Mouse (Mus musculus) CD4-positive, CD25-positive, alpha-beta regulatory T cell, adult 4 months (primary cell): ENCODE measurements around the gene Diaph3. TPM values are rescaled to one million over a fixed set of nuclear protein-coding genes. Genes with fewer than 3 reads are reported as not detected.
A peak's percentile ranks its signal among the peaks of the same experiment; 100 is the strongest.

Source experiments
- ATAC-seq: one replicate; pipeline ENCODE4 v1.8.0; 2017
- polyA plus RNA-seq, 2 experiments: library from polyadenylated mRNA; unstranded; fragments of 100-300 nt; shearing (Covaris generic); gene quantifications; one replicate each; pipeline ENCODE4 v1.2.1; 2017

Diaph3 gene
- polyA plus RNA-seq, 2 experiments from 2014 or later = 4.2 to 4.3 TPM

GRCm38 (mm10) chr14:86837642-86838041, 303.4 kb downstream of the Diaph3 start:
- no peak for ATAC-seq

GRCm38 (mm10) chr14:86834851-86835250, 306.2 kb downstream of the Diaph3 start:
- no peak for ATAC-seq

- no peak for ATAC-seq
Measured at GRCm38 (mm10) chr14:86834269-86834668, 306.8 kb downstream of the Diaph3 start.

DNA sequence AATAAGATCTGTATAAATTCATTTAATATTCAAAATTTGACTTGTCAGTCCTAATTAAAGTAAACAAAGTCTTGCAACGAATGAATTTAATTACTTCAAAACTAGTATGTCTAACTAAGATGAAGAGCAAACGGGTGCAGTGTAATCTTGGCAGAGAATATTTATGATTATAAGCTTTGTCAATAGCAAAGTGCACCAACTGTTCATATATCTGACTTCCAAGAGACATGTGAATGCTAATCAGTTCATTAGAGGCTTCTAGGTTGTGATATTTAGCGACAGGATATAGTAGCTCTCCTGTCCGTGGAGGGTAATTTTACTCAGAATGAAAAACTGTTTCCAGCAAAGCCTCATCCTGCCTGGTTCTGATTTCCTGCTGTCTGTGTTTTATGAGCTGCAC, 308.0 kb downstream of the Diaph3 start:
- ATAC-seq = no peak

GRCm38 (mm10) chr14:86816246-86816645, 324.8 kb downstream of the Diaph3 start:
- no peak for ATAC-seq

GRCm38 (mm10) chr14:86788880-86789641, 352.0 kb downstream of the Diaph3 start:
- no peak for ATAC-seq

DNA sequence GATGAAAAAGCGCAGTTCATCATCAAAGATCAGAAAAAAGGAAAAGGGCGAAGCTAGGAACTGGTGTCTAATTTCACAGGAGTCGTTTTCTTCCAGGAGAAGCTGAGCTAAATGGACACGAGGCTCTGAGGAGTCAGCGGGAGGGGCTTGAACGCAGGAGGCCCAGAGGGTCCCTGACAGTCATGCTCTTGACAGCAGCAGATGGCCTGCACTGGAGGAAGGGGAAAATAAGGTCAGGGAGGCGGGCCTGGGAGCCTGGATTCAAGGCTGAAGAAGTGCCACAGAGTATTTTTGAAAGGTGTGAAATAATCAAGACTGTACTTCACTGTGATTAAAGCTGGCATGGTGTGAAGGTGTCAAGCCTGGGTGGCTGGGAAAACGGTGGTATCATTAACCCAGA, 354.2 kb downstream of the Diaph3 start:
- no peak for ATAC-seq

DNA sequence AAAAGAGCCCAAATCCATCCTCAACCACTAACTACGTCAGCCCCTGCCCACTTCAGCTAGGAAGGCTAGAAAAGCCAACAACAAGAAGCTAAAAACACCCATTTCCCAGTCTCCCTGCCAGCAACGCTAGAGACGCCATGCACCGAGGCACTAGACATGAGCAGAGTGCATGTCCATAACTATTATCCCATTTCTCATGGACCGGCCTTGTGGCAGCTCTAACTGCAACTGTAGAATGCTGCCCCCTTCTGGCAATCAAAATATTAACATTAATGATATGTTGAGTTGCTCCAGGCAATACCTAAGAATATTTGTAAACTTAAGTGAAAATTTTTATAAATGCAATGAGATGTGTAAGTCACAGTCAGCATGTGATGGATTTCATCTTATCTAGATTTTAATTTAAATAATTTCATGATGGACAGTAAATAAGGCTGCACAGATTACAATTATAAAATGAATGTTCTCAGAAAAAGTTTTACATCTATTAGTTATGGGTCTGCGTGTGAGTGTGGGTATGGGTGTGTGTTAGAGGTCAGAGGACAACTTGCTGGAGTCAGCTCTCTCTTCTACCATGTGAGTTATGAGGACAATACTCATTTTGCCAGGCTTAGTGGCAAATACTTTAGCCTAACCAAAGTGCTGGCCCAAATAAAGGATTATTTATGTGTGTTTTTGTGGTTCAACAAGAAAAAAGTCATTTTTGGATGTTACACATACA, 359.3 kb downstream of the Diaph3 start:
- ATAC-seq = peak; percentile 88

DNA sequence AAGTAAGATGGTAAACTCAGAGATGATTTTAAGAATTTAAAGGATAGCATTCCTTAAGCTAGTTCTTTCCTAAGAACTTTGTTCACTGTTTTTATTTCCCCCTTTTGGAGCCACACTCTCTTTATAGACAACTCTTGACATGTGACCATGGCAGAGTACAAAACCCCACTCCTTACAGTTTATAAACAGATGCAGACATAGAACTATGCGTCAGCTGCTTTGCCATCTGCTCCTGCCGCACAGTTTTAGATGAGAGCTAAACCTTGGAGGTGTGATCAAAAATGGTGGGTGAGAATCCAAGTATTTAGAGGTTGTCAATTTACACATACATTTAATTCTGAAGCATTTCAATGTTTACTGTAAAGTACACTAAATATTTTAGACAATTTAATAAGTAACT, 367.7 kb downstream of the Diaph3 start:
- no peak for ATAC-seq

DNA sequence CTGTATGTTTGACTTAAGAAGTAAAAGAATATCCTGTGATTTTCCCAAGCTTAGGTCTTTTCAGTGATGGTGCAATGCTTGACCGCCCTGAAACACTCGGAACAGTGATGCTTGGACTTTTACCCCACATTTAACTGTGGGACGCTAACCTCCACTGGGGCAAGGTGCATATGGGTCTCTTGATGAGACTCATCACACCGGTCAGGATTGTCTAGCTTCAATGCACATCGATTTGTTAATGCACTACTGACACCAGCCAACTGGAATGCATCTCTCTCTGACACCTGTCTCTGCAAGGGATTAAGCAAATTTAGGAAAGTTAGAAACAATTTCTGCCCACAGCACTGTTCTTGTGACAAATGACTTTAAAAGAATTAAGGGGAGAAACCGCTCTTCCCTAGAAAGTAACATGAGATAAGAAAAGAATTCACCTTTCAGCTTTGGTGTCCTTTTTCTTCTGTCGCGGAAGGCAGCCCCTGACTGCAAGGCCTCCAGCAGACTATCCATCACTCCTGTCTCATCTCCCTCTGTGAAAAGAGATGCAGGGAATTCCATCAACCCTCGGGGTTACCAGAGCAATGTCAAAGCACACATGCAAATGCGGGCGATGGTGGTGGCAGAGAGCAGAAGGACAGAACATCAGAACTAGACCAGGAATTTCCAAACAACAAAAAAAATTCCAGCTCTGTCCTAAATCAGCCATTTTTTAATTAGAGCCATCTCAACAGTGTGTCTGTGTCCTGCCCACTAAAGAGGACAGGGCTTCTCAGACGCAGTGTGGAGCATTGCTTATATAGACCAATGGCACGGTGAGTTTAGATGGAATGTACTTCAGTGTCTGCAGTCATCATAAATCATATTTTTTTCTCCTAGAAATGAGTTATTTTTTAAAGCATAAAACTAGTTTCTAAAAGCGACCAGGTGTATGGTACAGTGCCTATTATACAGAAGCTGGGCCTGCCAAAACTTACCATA, 368.6 kb downstream of the Diaph3 start:
- no peak for ATAC-seq

GRCm38 (mm10) chr14:86764286-86764685, 376.7 kb downstream of the Diaph3 start:
- ATAC-seq = no peak

- ATAC-seq = no peak
Measured at GRCm38 (mm10) chr14:86757604-86758520, 383.2 kb downstream of the Diaph3 start.

GRCm38 (mm10) chr14:86757132-86757531, 383.9 kb downstream of the Diaph3 start:
- ATAC-seq = no peak

- no peak for ATAC-seq
Measured at GRCm38 (mm10) chr14:86750351-86750750, 390.7 kb downstream of the Diaph3 start.

- ATAC-seq = no peak
Measured at GRCm38 (mm10) chr14:86749425-86749824, 391.6 kb downstream of the Diaph3 start.

DNA sequence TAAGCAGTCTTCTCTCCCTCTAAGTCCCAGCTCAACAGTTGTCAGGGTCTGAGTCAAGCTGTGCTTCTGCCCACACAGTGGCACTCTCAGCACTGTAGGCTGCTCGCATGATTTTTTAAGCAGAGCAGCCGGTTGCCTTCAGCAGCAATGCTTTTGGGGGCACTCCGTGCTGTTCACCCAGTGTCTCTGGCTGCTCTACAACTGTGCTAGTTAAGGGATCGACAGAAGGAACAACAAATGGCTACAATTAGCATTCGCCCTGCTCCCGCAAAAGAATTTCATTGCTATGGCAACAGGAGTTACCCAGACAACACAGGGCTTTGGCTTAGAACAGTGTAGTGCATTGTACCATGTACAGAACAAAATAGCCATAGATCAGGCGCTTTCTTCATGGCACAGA, 392.2 kb downstream of the Diaph3 start:
- no peak for ATAC-seq

DNA sequence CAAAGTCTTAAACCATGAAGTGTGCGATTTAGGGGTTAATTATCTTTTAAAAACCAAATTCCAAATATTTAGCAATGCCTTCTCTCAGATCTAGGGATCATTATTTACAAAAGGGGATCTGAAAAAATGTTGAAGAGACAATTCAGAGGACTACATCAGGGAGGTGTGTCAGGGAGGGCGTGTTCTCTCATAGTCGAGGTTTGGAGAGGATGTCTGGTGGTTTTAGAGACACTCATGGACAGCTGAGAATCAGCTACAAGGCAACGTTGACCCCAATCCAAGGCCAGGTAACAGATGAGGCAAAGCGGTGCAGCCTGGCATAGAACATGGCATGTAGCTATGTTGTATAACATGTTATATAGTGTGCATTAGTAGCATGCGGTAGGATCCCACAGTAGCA, 396.5 kb downstream of the Diaph3 start:
- ATAC-seq = peak; percentile 58

DNA sequence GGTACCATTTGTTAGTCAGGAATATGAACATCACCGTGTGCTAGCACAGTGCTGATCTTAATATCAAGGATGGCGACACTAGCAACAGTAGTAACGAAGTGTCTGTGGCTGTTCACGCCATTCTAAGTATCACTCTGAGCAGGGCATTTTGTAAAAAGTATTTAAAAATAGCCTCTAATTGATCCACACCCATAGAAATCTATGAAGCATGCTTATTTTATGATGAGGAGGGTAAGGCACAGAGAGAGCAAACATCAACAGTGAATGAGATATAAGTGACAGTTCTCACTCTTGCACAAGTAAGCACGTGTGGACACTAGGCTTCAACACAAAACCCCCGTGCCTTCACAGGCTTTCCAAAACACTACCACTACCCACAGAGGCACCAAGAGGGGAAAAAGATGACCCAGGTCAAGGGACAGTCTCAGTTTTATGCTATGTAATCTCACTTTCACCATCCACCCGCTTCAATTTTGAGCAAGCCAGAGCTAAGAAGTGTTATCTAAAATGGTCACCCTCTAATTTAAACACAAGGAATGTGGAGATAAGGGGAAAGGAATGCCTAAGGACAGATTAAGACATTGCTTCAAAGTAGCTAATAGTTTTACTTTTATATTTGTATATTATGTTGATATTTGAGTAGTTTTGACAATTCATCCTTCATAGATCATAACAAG, 399.0 kb downstream of the Diaph3 start:
- no peak for ATAC-seq

DNA sequence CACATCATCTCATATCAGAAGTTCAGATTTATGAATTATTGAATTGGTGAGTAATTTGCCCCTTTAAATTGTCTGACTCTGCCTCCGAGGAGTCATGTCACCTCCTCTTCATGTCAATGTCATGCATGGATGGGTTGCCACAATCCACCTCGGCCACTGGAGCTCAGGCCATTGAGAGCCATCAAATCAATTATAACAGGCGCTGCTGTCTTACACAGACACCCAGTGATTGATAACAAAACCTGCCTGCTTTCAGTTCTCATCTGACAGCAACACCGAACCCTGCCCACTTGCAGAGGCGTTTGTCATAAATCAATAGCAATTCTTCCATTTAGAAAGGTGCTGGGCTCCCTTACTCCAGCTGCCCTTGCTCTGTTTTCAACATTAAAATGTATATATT, 402.1 kb downstream of the Diaph3 start:
- no peak for ATAC-seq

- ATAC-seq = peak; percentile 95
Measured at GRCm38 (mm10) chr14:86736646-86737045, 404.4 kb downstream of the Diaph3 start.

DNA sequence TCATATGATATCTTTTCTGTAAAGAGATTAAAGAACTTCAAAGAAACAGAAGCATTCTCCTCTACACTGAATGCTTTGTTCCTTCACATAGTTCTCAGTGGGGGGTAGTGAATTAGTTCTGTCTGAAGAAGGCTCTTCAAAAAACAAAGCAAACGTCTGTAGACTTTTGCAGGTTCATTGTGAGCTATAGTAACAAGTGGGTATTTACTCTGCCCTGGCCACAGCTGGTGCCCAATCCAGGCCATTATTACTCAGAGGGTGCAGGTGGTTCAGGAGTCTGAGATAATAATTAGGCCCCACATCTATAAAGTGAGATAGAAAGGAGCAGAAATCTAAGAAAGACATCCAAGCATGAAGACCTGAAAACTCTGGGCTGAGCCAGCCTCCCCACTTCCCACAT, 409.7 kb downstream of the Diaph3 start:
- no peak for ATAC-seq
